Mouse (Mus musculus): ENCODE results near the gene H60b. TPM values are rescaled to one million over a fixed set of nuclear protein-coding genes. Genes with fewer than 3 reads are reported as not detected.

Gene H60b
- polyA plus RNA-seq, 1 experiment from 2014 or later, result not detected

- H3K9me3 ChIP-seq (ENCODE audit: low read length), result no peaks in the 10 kb centered on the region
- no peaks in the 10 kb centered on the region for H3K36me3 ChIP-seq (replicated peaks; ENCODE audit: insufficient read depth, low read length)
- H3K4me3 ChIP-seq (ENCODE audit: low read depth, low read length), result no peak overlapping the region
- DNase-seq (no peak), ATAC-seq (no peak)
- TF ChIP-seq EP300 (IDR thresholded peaks at IDR 0.05; ENCODE audit: low read depth) (no peak), CTCF (IDR thresholded peaks at IDR 0.05; ENCODE audit: low read depth) (no peak)
- H3K4me1 ChIP-seq (ENCODE audit: insufficient read depth), result no peaks in the 10 kb centered on the region
- H3K4me2 ChIP-seq (ENCODE audit: low read depth, low read length), result no peak overlapping the region
- H3K27me3 ChIP-seq (ENCODE audit: insufficient read depth, low read length), result no peaks in the 10 kb centered on the region
- no peak overlapping the region for H3K27ac ChIP-seq (ENCODE audit: low read depth)
- WGBS (ENCODE audit: insufficient replicate concordance), result 59% methylated on average over 8 of the region's 8 CpGs
- H3K9ac ChIP-seq (replicated peaks), result no peak overlapping the region
Observed at GRCm38 (mm10) chr10:22297766-22298461, 139.5 kb downstream of the H60b start.

GRCm38 (mm10) chr10:22299324-22299723 is 140.9 kb downstream of the H60b start:
- TF ChIP-seq CTCF (IDR thresholded peaks at IDR 0.05; ENCODE audit: low read depth), result no peak
- TF ChIP-seq EP300 (IDR thresholded peaks at IDR 0.05; ENCODE audit: low read depth), result no peak
- no peaks in the 10 kb centered on the region for H3K36me3 ChIP-seq (replicated peaks; ENCODE audit: insufficient read depth, low read length)
- H3K27ac ChIP-seq (ENCODE audit: low read depth), result no peak overlapping the region
- WGBS (ENCODE audit: insufficient replicate concordance), result 58% methylated on average over 2 of the region's 2 CpGs
- no peak overlapping the region for H3K4me2 ChIP-seq (ENCODE audit: low read depth, low read length)
- H3K4me3 ChIP-seq (ENCODE audit: low read depth, low read length), result no peak overlapping the region
- ATAC-seq (no peak), DNase-seq (no peak)
- H3K9me3 ChIP-seq (ENCODE audit: low read length), result no peaks in the 10 kb centered on the region
- H3K27me3 ChIP-seq (ENCODE audit: insufficient read depth, low read length), result no peaks in the 10 kb centered on the region
- H3K4me1 ChIP-seq (ENCODE audit: insufficient read depth), result no peaks in the 10 kb centered on the region
- no peak overlapping the region for H3K9ac ChIP-seq (replicated peaks)

- ATAC-seq (peak; percentile 31; the same call in 1 of the 2 replicates), DNase-seq (no peak)
- no peak overlapping the region; the same call in 1 of the 2 replicates for H3K9ac ChIP-seq (replicated peaks)
- H3K4me3 ChIP-seq (ENCODE audit: low read depth, low read length), result peak overlapping the region; percentile 39
- TF ChIP-seq EP300 (IDR thresholded peaks at IDR 0.05; ENCODE audit: low read depth) (no peak), CTCF (IDR thresholded peaks at IDR 0.05; ENCODE audit: low read depth) (no peak)
- peak overlapping the region; percentile 80 for H3K27ac ChIP-seq (ENCODE audit: low read depth)
- H3K27me3 ChIP-seq (ENCODE audit: insufficient read depth, low read length), result no peaks in the 10 kb centered on the region
- no peaks in the 10 kb centered on the region for H3K4me1 ChIP-seq (ENCODE audit: insufficient read depth)
- no peaks in the 10 kb centered on the region for H3K9me3 ChIP-seq (ENCODE audit: low read length)
- H3K36me3 ChIP-seq (replicated peaks; ENCODE audit: insufficient read depth, low read length), result no peaks in the 10 kb centered on the region
- H3K4me2 ChIP-seq (ENCODE audit: low read depth, low read length), result peak overlapping the region; percentile 53
- 50% methylated on average over 1 of the region's 1 CpGs for WGBS (ENCODE audit: insufficient replicate concordance)
Observed at GRCm38 (mm10) chr10:22301641-22302040, 143.3 kb downstream of the H60b start.

DNA sequence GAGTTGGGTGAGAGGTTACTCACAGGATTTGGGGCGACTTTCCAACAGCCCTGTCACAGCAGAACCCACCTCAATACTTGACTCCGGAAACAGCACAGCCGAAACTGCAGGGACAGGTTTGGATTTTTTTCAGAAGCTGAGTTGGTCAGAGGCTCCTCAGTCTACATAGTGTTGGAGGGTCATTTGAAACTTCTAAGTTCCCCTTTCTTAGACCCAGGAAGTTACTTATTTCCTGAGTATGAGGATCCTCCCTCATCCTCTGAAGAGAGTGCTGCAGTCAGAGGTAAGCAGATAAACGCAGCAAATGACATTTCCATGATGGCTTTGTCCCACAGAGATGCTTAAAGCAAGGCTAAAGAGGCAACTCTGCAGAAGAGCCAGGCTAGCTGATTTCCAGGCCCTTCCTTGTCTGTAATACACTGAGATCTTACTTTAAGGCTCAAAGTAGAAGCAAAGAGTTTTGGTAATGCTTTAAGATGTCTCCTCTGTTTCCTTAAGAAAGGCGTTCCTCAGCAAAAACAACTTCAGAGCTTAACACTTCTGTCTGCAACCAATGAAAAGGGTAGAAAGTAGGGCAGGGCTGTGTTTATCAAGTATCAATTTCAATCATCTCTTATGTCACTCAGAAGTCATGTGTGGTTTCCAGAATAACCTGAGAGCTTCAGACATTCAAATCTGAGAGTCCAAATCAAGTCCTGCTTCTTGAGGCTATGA is 144.1 kb downstream of the H60b start:
- DNase-seq, result no peak
- H3K9me3 ChIP-seq (ENCODE audit: low read length), result no peaks in the 10 kb centered on the region
- H3K27ac ChIP-seq (ENCODE audit: low read depth), result peak overlapping the region; percentile 80

DNA sequence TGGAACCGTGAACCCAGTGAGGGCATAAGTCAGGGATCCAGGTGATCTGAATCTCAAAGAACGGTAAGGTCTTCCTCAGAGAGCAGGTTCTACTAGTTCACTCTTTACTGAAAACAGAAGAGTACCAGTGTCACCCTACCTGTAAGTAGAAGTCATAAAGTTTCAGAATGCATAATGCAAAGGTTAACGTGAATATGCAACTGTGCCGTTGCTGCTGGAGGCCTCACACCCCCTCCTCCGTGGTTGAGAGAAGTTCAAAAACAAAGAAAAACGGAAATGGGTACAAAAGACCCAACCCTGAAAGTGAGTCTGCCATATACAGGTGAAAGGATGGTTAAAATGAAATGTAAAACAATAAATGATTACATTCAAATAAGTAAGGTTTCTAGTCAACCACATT is 145.3 kb downstream of the H60b start:
- no peak for ATAC-seq
- Histone ChIP-seq H3K4me1 (ENCODE audit: insufficient read depth) (no peaks in the 10 kb centered on the region), H3K36me3 (replicated peaks; ENCODE audit: insufficient read depth, low read length) (no peaks in the 10 kb centered on the region), H3K9me3 (ENCODE audit: low read length) (no peaks in the 10 kb centered on the region), H3K4me2 (ENCODE audit: low read depth, low read length) (no peak overlapping the region), H3K27me3 (ENCODE audit: insufficient read depth, low read length) (no peaks in the 10 kb centered on the region), H3K9ac (replicated peaks) (no peak overlapping the region), H3K4me3 (ENCODE audit: low read depth, low read length) (no peak overlapping the region), H3K27ac (ENCODE audit: low read depth) (no peak overlapping the region)
- no peak for DNase-seq
- WGBS (ENCODE audit: insufficient replicate concordance), result 72% methylated on average over 6 of the region's 6 CpGs
- TF ChIP-seq CTCF (IDR thresholded peaks at IDR 0.05; ENCODE audit: low read depth) (no peak), EP300 (IDR thresholded peaks at IDR 0.05; ENCODE audit: low read depth) (no peak)

More for the DNA sequence above, 144.1 kb downstream of the H60b start:
- TF ChIP-seq CTCF (IDR thresholded peaks at IDR 0.05; ENCODE audit: low read depth), result no peak
- no peak for TF ChIP-seq EP300 (IDR thresholded peaks at IDR 0.05; ENCODE audit: low read depth)
- peak overlapping the region; percentile 39 for H3K4me3 ChIP-seq (ENCODE audit: low read depth, low read length)
- ATAC-seq, result peak; percentile 58
- no peaks in the 10 kb centered on the region for H3K27me3 ChIP-seq (ENCODE audit: insufficient read depth, low read length)
- peak overlapping the region; percentile 50; the same call in 1 of the 2 replicates for H3K9ac ChIP-seq (replicated peaks)
- no peaks in the 10 kb centered on the region for H3K4me1 ChIP-seq (ENCODE audit: insufficient read depth)
- WGBS (ENCODE audit: insufficient replicate concordance), result 28% methylated on average over 5 of the region's 5 CpGs
- H3K36me3 ChIP-seq (replicated peaks; ENCODE audit: insufficient read depth, low read length), result no peaks in the 10 kb centered on the region
- peak overlapping the region; percentile 53 for H3K4me2 ChIP-seq (ENCODE audit: low read depth, low read length)

GRCm38 (mm10) chr10:22305801-22306200 is 147.4 kb downstream of the H60b start:
- WGBS (ENCODE audit: insufficient replicate concordance), result 67% methylated on average over 4 of the region's 4 CpGs
- H3K27ac ChIP-seq (ENCODE audit: low read depth), result no peak overlapping the region
- no peaks in the 10 kb centered on the region for H3K4me1 ChIP-seq (ENCODE audit: insufficient read depth)

More at GRCm38 (mm10) chr10:22305801-22306200, 147.4 kb downstream of the H60b start:
- H3K4me2 ChIP-seq (ENCODE audit: low read depth, low read length), result 0 out of 2 replicates have a peak overlapping the region, but pooled peaks have one; percentile 26
- no peak for ATAC-seq
- no peak overlapping the region for H3K4me3 ChIP-seq (ENCODE audit: low read depth, low read length)
- no peak for DNase-seq
- no peaks in the 10 kb centered on the region for H3K9me3 ChIP-seq (ENCODE audit: low read length)
- no peaks in the 10 kb centered on the region for H3K36me3 ChIP-seq (replicated peaks; ENCODE audit: insufficient read depth, low read length)
- TF ChIP-seq CTCF (IDR thresholded peaks at IDR 0.05; ENCODE audit: low read depth) (no peak), EP300 (IDR thresholded peaks at IDR 0.05; ENCODE audit: low read depth) (no peak)
- no peaks in the 10 kb centered on the region for H3K27me3 ChIP-seq (ENCODE audit: insufficient read depth, low read length)
- H3K9ac ChIP-seq (replicated peaks), result no peak overlapping the region

All from liver, postnatal 0 days (tissue).